Mouse (Mus musculus): ENCODE data around the gene Cog1.

DNA sequence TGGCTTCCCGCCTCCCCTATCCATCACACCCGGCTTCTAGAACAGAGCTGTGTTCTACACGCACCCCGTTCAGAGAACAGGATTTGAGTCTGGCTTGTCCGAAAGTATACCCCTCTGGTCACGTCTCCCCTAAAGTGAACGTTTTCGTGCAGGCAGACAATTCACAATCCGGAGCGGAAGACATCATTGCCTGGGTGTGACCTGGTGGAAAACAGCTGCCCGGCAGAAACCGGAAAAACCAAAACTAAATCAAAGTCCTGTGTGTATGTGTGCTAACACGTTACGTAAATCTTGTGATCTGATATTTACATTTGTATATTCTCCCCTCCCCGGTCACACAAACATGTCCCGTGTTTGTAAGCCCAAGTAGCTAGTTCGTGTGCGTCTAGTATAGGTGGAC lies 23.5 kb upstream of the Cog1 start:
- no peak for TF ChIP-seq GATA1 (IDR thresholded peaks at IDR 0.05; ENCODE audit: low read length)
- no peak for TF ChIP-seq TAL1 (IDR thresholded peaks at IDR 0.05; ENCODE audit: low read length)
